Mouse (Mus musculus) liver, adult (tissue): ENCODE measurements around the gene Dpp4.

Experiments used
- GATA4 ChIP-seq: IDR thresholded peaks from 2 replicates; pipeline ENCODE4 v1.6.1; 2014; ENCODE audit warnings: mild to moderate bottlenecking, low read length; ENCODE audit not compliant: insufficient replicate concordance

The Dpp4 gene

DNA sequence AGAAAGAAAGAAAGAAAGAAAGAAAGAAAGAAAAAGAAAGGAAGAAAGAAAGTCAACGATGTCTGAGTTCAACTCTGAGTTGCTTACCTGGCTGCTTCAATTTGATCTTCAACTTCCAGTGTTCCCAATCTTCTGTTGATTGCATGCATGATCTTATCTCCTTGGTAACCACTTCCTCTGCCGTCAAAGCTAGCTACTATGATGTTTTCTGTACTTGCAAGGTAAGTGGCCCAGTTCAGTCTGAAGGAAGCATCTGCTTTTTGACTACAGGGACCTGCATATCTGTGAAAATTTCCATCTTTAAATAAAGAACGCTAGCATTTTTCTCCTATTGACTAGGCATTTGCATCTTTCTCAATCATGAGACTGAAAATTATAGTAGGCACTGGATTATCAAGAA is 60.0 kb downstream of the Dpp4 start:
- TF ChIP-seq GATA4: no peak

DNA sequence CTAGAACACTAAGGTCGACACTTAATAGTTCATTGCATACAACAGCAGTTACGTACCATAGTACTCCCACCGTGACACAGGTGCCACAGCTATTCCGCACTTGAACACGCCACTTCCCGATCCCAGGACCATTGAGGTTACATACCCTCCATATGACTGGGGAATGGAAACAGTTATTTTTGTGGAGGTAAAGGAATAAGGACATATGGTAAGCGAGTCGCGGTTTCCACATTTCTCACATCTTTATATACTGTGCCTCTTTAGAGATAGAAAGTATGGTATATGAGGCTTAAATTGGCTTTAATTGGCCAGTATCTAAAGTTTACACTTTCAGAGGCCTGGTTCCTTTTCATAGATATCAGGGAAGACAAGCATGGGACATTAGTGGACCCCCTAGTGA is 64.3 kb downstream of the Dpp4 start:
- no peak for TF ChIP-seq GATA4

GRCm38 (mm10) chr2:62346771-62347170 is 65.3 kb downstream of the Dpp4 start:
- TF ChIP-seq GATA4: no peak

- TF ChIP-seq GATA4: no peak
Measured at GRCm38 (mm10) chr2:62344367-62344766, 67.7 kb downstream of the Dpp4 start.

DNA sequence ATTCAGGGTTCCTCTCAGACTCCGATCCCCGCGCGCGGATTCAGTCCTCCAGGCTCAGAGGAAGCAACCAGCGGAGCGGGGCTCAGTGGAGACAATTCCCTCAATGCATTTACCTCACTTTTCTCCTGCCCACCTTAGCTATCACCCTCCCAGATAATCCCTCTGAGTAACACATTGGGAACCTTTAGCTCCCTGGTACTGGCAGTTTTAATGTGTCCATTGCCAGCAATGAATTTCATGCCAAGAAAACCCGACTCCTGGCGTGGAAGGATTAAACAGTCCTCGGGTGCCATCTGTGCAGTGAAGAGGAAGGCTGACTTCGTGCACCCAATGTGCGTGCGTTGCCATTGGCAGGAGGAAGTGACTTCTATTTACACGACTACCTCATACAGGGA is 70.3 kb downstream of the Dpp4 start:
- TF ChIP-seq GATA4: no peak

GRCm38 (mm10) chr2:62341061-62341733 is 70.8 kb downstream of the Dpp4 start:
- no peak for TF ChIP-seq GATA4

- TF ChIP-seq GATA4: no peak
Measured at GRCm38 (mm10) chr2:62339222-62339944, 72.6 kb downstream of the Dpp4 start.

DNA sequence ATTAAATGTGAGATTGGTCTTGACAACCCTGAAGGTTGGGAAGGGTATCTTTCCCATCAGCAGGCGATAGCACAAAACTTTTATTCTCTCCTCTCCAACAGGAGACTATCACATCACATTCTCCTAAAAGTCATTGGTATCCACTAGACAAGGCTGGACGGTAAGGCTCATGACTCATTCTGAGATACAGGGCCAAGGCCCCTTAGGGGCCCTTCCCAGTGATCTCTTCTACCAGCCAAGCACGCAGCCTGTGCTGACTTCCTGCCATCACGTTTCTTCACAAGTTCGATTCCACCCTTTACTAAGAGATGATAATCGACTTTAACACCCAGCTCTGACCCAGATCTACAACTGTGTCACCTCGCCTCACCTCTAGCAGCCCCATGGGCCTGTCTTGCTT is 74.9 kb downstream of the Dpp4 start:
- TF ChIP-seq GATA4: no peak

- TF ChIP-seq GATA4: no peak
Measured at GRCm38 (mm10) chr2:62334397-62335243, 77.4 kb downstream of the Dpp4 start.

- no peak for TF ChIP-seq GATA4
Measured at GRCm38 (mm10) chr2:62332465-62332864, 79.6 kb downstream of the Dpp4 start.

GRCm38 (mm10) chr2:62331913-62332312 is 80.1 kb downstream of the Dpp4 start:
- no peak for TF ChIP-seq GATA4

DNA sequence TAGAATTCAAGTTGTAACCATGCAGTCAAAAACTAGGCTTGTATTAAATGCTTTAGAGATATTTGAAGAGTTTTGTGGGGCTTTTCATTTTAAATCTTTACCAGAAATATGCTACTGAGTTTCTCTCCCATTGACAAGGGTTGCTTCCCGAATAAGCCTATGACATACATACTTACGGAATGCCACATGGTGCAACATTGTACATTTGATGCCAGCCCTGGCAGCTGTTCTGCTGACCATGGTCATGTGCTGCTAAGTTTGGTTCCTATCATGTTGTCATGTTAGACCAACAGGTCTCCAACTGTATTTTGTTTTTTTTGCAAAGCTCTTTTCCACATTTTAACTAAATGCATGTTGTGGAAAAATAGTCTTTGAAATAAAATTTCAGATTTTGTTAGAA is 86.6 kb downstream of the Dpp4 start:
- TF ChIP-seq GATA4: no peak

DNA sequence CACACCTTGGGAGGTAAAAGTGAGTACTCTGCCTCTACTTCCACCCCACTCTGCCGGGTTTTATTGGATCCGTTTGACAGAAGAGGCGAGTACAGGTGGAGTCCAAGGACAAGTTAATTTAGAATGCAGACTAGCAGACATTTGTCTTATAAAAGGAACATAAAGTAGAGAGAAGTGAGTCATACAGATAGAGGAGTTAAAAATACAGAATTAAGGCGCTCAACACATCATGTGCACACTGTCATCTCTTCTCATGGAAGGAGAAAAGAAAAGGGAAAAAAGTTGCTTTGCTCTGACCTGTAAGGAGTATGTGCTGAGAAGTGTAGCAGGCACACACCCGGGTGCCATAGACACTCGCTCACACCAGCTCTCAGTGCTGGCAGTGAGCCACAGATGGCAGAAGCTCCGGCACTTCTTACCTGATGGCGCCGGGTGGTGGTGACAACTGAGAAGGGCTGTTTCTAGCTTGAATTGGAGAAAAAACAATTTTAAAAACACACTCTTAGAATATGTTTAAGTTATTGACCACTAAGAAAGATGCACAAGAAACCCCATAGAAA is 88.9 kb downstream of the Dpp4 start:
- TF ChIP-seq GATA4: no peak

DNA sequence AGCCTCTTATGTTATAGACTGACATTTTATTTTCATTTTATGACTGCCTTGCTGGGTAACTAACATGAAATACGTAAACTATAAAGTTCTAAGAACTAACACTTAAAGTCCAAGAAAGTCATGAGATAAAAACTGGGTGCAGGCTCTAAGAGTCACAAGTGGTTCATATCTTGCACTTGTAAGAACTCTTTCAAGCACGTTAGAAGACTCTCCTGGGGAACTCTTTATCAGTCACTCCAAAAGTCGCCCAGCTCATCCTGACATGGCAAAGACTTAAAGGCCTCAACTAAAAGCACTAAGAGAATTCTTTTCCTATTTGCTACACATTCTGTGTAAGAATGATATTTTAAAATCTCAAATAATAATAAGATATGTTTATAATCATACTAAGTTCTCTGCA is 92.5 kb downstream of the Dpp4 start:
- no peak for TF ChIP-seq GATA4

GRCm38 (mm10) chr2:62316930-62317329 is 95.1 kb downstream of the Dpp4 start:
- no peak for TF ChIP-seq GATA4

DNA sequence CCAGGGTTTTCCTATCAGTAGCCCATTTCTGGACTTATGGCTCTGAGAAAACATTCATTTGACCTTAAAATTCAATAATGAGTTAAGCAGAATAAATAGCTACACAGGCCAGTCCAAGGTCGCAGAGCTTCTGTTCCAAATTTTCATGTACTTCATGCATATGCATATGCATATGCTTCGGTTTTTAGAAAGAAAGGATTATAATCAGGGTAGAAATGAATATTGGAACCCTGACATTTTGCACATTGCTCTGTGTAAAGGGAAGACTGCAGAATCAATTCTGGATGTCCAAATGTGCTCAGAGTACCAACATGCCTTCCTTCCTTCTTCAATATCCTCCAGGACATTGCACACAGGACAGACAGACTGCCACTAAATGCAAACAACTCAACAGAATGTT is 104.6 kb downstream of the Dpp4 start:
- TF ChIP-seq GATA4: no peak
